Mouse (Mus musculus) right cerebral cortex, postnatal 14 days (tissue): ENCODE data around the gene Camk2g.

Experiments used
- DNase-seq: peaks from one replicate; pipeline ENCODE4 v3.0.0; 2022

Gene Camk2g

DNA sequence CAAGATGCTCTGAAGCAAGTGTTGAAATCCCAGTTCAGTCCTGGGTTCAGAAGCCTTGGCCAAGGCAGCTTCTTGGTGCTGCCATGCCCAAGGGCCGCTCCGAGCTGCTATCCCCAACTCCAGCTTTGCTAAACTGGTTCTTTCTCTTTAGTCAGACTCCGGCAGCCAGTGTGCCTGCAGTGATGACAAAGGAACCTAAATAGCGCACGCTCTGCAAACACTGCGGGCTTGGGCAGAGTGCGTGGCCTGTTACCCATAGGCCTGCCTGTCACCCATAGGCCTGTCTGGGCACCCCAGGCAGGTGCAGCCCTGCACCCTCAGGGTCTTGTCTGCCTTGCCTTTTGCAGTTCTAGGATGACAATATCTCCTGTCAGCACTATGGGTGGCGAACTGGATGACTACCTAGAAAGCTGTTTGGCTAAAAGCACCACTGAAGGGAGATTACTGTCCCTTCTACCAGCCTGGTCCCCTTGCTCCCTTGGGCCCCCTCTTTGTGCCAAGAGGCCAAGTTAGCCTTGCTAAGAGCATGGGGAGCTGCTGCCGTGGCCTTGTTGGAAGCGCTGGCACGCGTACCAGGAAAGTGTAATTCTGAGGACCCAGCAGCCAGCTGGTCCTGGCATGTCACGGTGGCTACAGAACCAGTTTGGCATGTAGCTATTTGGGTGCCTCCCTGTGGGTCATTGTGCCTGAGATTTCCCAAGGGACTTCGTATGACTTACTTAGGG lies 12.4 kb upstream of the Camk2g start:
- DNase-seq = no peak

DNA sequence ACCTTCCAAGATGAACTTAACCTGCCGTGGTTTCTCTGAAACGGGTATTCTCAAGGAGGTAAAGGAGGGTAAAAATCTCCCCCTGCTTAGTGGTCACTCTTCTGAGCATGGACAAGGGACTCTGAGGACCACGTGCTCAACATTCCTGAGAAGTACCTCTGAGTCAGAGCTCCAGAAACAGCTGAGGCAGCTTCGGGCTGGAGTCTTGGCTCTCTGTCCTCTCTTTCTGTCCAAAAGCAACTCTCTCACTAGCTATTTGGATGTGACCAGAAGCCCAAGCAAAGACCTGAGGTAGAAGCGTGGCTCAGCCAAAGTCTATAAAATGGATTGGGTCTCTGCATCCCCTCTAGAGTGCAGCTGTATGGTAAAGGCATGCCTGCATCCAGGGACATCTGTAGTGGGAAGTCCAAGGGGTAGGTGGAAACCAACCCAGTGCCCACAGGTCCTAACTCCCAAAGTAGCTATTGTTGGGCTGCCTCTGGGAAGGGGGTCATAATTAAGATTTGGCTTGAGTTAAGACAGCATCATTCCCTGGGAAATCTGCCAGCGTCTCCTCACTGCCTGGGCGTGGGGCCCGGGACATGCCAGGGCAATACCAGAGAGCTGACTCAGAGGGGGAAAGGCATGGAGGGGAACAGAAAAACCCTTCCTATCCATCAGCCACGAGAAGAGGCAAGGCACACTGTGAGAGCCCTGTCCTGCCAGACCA lies 11.2 kb upstream of the Camk2g start:
- DNase-seq = peak; percentile 67

DNA sequence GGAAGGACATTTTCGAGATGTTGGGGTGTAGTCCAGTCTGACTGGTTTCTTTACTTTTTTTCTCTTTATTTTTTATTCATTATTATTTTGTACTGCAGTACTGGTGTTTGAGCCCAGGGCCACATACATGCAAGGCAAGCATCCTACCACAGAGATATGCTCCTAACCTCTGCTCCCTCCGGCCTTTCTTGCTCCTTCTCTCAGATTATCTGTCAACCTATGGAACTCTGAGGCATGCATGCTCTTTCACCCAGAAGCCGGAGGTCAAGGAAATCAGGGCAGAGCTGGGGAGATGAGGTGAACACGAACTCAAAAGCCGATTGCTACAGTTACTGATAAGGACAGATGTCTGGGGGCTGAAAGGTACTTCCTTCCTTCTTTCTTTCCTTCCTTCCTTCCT lies 10.6 kb upstream of the Camk2g start:
- no peak for DNase-seq

- peak; percentile 68 for DNase-seq
These were observed 9.7 kb upstream of the Camk2g start for GRCm38 (mm10) chr14:20803606-20803938.

GRCm38 (mm10) chr14:20802926-20803605 lies 9.2 kb upstream of the Camk2g start:
- no peak for DNase-seq

GRCm38 (mm10) chr14:20798761-20799160 lies 4.9 kb upstream of the Camk2g start:
- DNase-seq = peak; percentile 94

GRCm38 (mm10) chr14:20798300-20798699 lies 4.4 kb upstream of the Camk2g start:
- no peak for DNase-seq

GRCm38 (mm10) chr14:20796643-20797042 lies 2.8 kb upstream of the Camk2g start:
- no peak for DNase-seq

DNA sequence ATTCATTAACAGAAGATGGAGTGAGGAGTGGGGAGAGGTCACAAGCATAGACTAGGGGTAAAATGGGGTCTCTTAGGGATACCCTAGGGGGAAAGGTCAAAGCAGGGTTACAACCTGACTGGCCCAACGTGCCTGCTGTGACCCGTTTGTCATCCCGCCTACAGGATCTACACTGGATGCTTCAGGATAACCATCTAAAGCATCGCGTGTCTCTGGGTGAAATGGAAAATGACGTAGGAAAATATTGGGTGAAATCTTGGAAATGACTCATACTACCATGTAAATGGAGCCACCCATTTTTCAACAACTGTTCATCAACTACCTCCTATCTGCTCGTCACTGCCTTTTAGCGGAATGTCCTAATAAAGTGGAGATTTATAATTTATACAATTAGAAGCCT lies 2.3 kb upstream of the Camk2g start:
- no peak for DNase-seq

DNA sequence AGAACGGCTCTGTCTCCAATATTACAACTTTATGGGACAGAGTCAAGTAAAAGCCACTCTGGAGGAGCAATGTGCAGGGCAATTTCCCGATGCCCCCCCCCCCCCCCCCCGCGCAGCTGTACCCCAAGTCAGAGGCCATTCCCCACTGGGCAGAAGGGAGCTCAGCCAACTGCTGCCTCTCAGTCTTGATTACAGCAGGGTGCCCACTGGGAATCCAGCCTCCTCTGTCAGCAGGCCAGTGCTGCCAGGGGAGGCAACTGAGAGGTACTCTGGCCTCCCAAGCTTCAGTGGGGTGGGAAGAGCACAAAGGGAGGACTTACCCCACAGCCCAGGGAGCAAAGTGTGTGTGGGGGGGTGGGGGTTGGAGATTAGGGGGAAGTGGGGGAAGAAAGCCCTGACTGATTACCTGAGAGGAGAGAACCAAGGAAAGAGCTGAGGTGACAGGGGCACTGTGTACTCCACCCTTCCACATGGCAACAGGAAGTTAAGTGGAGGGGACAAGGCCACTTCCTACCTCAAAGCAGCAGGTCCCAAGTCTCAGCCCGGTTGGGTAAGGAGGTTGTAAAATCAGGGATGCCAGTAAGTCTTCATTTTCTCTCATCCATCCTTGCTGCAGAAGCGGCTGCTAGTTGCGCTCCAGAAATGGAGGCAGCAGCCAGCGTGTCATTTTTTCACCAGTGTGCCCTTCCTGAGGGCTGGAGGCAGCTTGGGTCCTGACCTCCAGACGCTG lies 1.7 kb upstream of the Camk2g start:
- no peak for DNase-seq

- DNase-seq = no peak
These were observed 701 bp upstream of the Camk2g start for GRCm38 (mm10) chr14:20794589-20794988.

DNA sequence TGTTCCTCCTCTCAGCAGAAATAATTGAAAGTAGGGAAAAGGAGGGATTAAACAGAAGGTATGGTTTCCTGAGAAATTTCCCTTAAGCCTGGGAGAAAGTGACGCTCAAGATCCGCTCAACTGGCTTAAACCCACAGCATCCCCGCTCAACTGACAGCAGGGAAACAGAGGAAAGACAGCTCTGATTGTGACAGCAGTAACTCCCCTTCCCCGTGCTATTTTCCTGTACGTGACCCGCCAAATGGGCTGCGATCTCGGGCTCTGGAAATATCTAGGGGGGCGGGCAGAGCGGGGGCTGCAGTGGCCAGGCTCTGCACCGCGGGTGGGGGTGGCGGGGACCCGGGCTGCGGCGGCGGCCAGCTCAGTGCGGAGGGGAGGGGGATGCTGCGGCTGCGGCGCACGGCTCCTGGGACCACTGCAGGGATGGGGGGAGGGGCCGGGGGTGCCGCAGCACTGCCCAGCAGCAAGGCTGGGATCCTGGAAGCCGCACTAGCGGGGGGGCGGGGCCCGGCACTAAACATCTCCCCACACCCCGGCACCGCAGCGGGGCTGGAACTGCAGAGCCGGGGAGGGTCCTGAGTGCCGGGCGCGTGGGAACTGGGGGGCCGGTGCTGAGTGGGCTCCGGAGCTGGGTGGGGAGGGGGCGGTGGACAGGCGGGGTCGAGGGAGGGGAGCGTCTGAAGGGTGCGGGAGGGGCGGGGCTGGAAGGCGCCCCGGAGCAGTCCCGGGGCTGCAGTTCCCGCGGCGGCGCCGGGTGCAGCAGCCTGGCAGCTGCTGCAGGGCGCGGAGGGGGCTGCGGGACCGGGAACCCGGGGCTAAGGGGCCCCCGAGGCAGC lies 748 bp downstream of the Camk2g start:
- DNase-seq = peak; percentile 51

GRCm38 (mm10) chr14:20792243-20792921 lies 1.5 kb downstream of the Camk2g start:
- DNase-seq = no peak

DNA sequence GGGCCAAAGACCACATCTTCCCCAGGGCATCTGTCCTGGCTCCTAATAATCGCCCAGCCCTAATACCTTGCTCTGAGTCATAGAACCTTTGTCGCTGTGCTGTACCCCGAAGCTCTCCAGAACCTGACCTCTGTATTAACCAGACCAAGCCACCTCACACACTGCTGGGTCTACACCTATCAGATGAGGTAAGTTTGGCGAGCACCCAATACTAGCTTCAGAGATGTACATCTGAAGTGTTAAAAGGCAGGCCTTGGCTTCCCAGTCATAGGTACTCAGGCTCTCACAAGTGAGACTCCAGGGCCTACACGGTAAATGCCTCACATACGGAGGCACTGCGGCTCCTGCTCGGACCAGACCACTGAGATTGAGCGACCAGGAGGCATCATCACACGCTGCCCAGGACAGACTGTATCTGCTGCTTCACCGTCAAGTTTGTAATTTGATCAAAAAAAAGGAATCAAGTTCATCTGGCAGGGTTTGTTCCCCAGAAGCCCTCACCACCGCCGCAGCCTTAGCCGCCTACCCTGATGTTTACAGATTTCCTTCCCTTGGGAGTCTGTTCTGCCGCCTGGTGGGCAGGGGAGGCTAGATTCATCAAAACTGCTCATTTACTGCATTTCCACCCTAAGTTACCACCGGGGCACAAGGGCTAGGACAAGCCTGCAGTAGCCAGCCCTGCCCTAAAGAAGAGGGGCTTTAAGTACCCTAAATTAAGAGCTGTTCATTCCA lies 2.2 kb downstream of the Camk2g start:
- no peak for DNase-seq

- DNase-seq = no peak
These were observed 2.9 kb downstream of the Camk2g start for GRCm38 (mm10) chr14:20790996-20791395.

DNA sequence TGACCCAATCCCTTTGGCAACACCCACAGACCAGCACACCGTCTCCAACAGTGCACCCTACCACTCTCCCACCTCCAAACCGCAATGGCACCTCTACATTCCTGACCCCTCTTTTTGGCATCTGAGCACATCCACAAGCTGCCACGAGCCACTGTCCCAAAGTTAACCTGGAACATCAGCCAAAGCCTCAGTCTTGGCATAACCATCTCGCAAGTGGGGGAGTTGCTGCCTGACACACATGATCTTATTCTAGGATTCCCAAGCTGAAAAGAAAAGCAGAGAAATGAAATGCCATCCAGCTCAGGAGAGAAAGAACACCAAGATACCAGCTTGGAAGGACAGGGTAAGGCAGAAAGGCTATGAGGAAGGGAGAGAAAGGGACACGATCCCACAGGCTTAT lies 3.4 kb downstream of the Camk2g start:
- no peak for DNase-seq

GRCm38 (mm10) chr14:20789593-20789992 lies 4.3 kb downstream of the Camk2g start:
- no peak for DNase-seq

GRCm38 (mm10) chr14:20788151-20788550 lies 5.7 kb downstream of the Camk2g start:
- DNase-seq = no peak

GRCm38 (mm10) chr14:20786611-20787015 lies 7.3 kb downstream of the Camk2g start:
- no peak for DNase-seq

GRCm38 (mm10) chr14:20786020-20786419 lies 7.9 kb downstream of the Camk2g start:
- DNase-seq = no peak

DNA sequence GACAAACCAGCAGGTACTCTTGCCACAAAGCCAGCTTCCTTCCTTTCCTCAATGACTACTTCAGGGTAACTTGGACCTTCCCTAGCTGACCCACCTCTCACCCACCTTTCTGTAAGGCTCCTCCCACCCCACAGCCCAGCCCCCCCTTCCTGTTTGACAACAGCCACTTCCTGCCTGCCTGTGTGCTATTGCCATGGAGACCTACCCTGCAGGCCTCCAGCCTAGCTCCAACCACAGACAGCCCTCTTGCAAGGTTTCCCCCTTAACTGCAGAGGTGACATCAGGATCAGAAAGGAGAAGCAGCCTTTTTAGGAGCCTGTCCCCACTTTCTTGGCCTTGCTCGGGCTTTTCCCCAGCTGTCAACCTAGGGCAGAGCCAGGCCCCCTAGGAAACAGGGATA lies 8.7 kb downstream of the Camk2g start:
- no peak for DNase-seq
